Mouse (Mus musculus) CH12.LX (cell line): ENCODE data around the gene Xpo6. TPM values are rescaled to one million over a fixed set of nuclear protein-coding genes. Genes with fewer than 3 reads are reported as not detected.

Source experiments
- DNase-seq: peaks from one replicate; pipeline ENCODE4 v3.0.0-alpha.2; 2013; ENCODE audit errors: extremely low read depth
- H3K27ac ChIP-seq: 2 replicates; pipeline ENCODE4 v1.5.1; 2012; ENCODE audit warnings: low read depth, mild to moderate bottlenecking, control low read depth, moderate library complexity; ENCODE audit not compliant: insufficient read depth
- H3K27me3 ChIP-seq: replicated peaks from 2 replicates; pipeline ENCODE3; 2012; ENCODE audit warnings: inconsistent platforms
- H3K36me3 ChIP-seq, 2 experiments: replicated peaks in 1 of 2; 2 replicates each; pipeline versions ENCODE3 to v1.6.1; 2012; ENCODE audit warnings: inconsistent platforms in 1 of 2, low read length in 1 of 2, mild to moderate bottlenecking in 1 of 2, mixed read lengths in 1 of 2, moderate library complexity in 1 of 2; ENCODE audit not compliant: control insufficient read depth in 1 of 2, insufficient read depth in 1 of 2
- H3K4me1 ChIP-seq, 2 experiments: 2 replicates each; pipeline ENCODE4 v1.6.1; 2012; ENCODE audit warnings: inconsistent platforms in 1 of 2, moderate library complexity in 1 of 2; ENCODE audit not compliant: insufficient read depth in 2 of 2, control insufficient read depth in 1 of 2
- H3K4me2 ChIP-seq: 2 replicates; pipeline ENCODE4 v1.6.1; 2012; ENCODE audit warnings: low read depth, mild to moderate bottlenecking, control low read depth; ENCODE audit not compliant: poor library complexity, insufficient read depth, severe bottlenecking
- H3K4me3 ChIP-seq, 3 experiments: fragments of 150-350 bp in 1 of 3; sonication (generic) in 1 of 3; replicated peaks in 1 of 3; 2 replicates each; pipeline versions ENCODE3 to v1.5.1; 2011 to 2012; ENCODE audit warnings: low read depth in 2 of 3, low read length in 2 of 3, mild to moderate bottlenecking in 2 of 3, moderate library complexity in 2 of 3, control low read depth in 1 of 3, improper control_type of control experiment in 1 of 3, inconsistent platforms in 1 of 3, mixed read lengths in 1 of 3; ENCODE audit not compliant: poor library complexity in 1 of 3
- H3K79me2 ChIP-seq: replicated peaks from 2 replicates; pipeline ENCODE4 v1.6.1; 2012; ENCODE audit warnings: mild to moderate bottlenecking, moderate library complexity; ENCODE audit not compliant: control insufficient read depth, poor library complexity, insufficient read depth, severe bottlenecking; ENCODE audit errors: extremely low read depth
- H3K9ac ChIP-seq: 2 replicates; pipeline ENCODE4 v1.6.1; 2012; ENCODE audit warnings: low read depth, mild to moderate bottlenecking, control low read depth, moderate library complexity; ENCODE audit not compliant: insufficient read depth
- H3K9me3 ChIP-seq: replicated peaks from 2 replicates; pipeline ENCODE3; 2012; ENCODE audit warnings: low read length, inconsistent platforms, mixed read lengths
- BHLHE40 ChIP-seq: IDR thresholded peaks from 2 replicates; pipeline ENCODE4 v1.6.1; 2011; ENCODE audit warnings: mild to moderate bottlenecking, low read depth, low read length, improper control_type of control experiment
- CTCF ChIP-seq, 2 experiments: IDR thresholded peaks in 1 of 2; conservative IDR thresholded peaks in 1 of 2; 2 replicates each; pipeline ENCODE4 v1.5.1; 2011 to 2012; ENCODE audit warnings: low read depth in 2 of 2, low read length in 2 of 2, improper control_type of control experiment in 1 of 2, inconsistent platforms in 1 of 2, mild to moderate bottlenecking in 1 of 2, moderate library complexity in 1 of 2
- E2F4 ChIP-seq: IDR thresholded peaks from 2 replicates; pipeline ENCODE4 v1.6.1; 2011; ENCODE audit warnings: low read depth, low read length, improper control_type of control experiment; ENCODE audit not compliant: insufficient replicate concordance
- EP300 ChIP-seq: IDR thresholded peaks from 2 replicates; pipeline ENCODE4 v1.6.1; 2011; ENCODE audit warnings: low read length, improper control_type of control experiment
- ETS1 ChIP-seq: conservative IDR thresholded peaks from 2 replicates; pipeline ENCODE4 v1.6.1; 2012; ENCODE audit warnings: low read depth, mild to moderate bottlenecking, inconsistent platforms, low read length, improper control_type of control experiment, moderate library complexity
- HCFC1 ChIP-seq: IDR thresholded peaks from 2 replicates; pipeline ENCODE4 v1.6.1; 2012; ENCODE audit warnings: low read depth, mild to moderate bottlenecking, inconsistent platforms, low read length, improper control_type of control experiment
- IRF4 ChIP-seq: IDR thresholded peaks from 2 replicates; pipeline ENCODE4 v1.6.1; 2014; ENCODE audit warnings: low read depth, mild to moderate bottlenecking, inconsistent platforms, low read length, improper control_type of control experiment
- MXI1 ChIP-seq: IDR thresholded peaks from 2 replicates; pipeline ENCODE4 v1.6.1; 2011; ENCODE audit warnings: mild to moderate bottlenecking, low read depth, low read length, improper control_type of control experiment
- NRF1 ChIP-seq: IDR thresholded peaks from 2 replicates; pipeline ENCODE4 v1.6.1; 2014; ENCODE audit warnings: low read depth, mild to moderate bottlenecking, inconsistent platforms, low read length, improper control_type of control experiment, moderate library complexity
- POLR2A ChIP-seq: IDR thresholded peaks from 2 replicates; pipeline ENCODE4 v1.6.1; 2011; ENCODE audit warnings: low read depth, mild to moderate bottlenecking, improper control_type of control experiment, low read length
- SIN3A ChIP-seq: IDR thresholded peaks from 2 replicates; pipeline ENCODE4 v1.6.1; 2012; ENCODE audit warnings: low read length, improper control_type of control experiment, inconsistent platforms
- SMC3 ChIP-seq: IDR thresholded peaks from 2 replicates; pipeline ENCODE4 v1.6.1; 2011; ENCODE audit warnings: low read depth, low read length, improper control_type of control experiment
- TCF12 ChIP-seq: IDR thresholded peaks from 2 replicates; pipeline ENCODE4 v1.6.1; 2014; ENCODE audit warnings: low read depth, mild to moderate bottlenecking, inconsistent platforms, low read length, improper control_type of control experiment
- UBTF ChIP-seq: IDR thresholded peaks from 2 replicates; pipeline ENCODE4 v1.6.1; 2012; ENCODE audit warnings: low read depth, mild to moderate bottlenecking, inconsistent platforms, low read length, improper control_type of control experiment, moderate library complexity
- dilution Hi-C: fragments of 300-500 bp; cut with MboI; formaldehyde crosslinking; loops from 2 replicates; pipeline ENCODE4 v1.14.3; 2020; ENCODE audit warnings: low sequenced_read_pairs; ENCODE audit not compliant: extremely low pct_unique_long_range_greater_than_20kb, extremely low pct_ligation_motif_present
- in situ Hi-C: fragments of 300-500 bp; cut with MboI; formaldehyde crosslinking; loops from 3 replicates; pipeline ENCODE4 v1.14.3; 2019; ENCODE audit warnings: low sequenced_read_pairs, low pct_ligation_motif_present, low pct_unique_long_range_greater_than_20kb, mixed read lengths
- polyA plus RNA-seq: library from polyadenylated mRNA; unstranded; fragments of >175 nt; gene quantifications from 2 replicates; pipeline ENCODE4 v1.2.1, GENCODE M21; 2012; ENCODE audit warnings: low read depth; ENCODE audit not compliant: insufficient read length
- total RNA-seq, 2 experiments: library from RNA; depleted of rRNA; stranded (reverse); fragments of 300-350 nt in 1 of 2; fragments of >200 nt in 1 of 2; gene quantifications; 2 replicates each; pipeline ENCODE4 v1.2.3; 2012 to 2014

Xpo6 gene
- total and polyA plus RNA-seq, 3 experiments = 49.9 to 149 (median 79.1) TPM

GRCm38 (mm10) chr7:126126502-126126901 is 73.8 kb downstream of the Xpo6 start:
- no peaks in the 10 kb centered on the region for H3K9me3 ChIP-seq
- no peak overlapping the region for H3K4me2 ChIP-seq
- no peaks in the 10 kb centered on the region for H3K27me3 ChIP-seq
- H3K9ac ChIP-seq = no peak overlapping the region
- in situ Hi-C loops = no loop called here
- no peaks in the 10 kb centered on the region for H3K79me2 ChIP-seq
- DNase-seq = no peak
- TF ChIP-seq CTCF (conservative IDR thresholded peaks at IDR 0.05 in 1 of 2, IDR thresholded peaks at IDR 0.05 in 1 of 2; ENCODE audit: low read depth in 2 of 2, low read length in 2 of 2) (no peak), ETS1 (no peak)
- TF ChIP-seq, all 38 proteins: peak for 0
- Histone ChIP-seq H3K4me1 (peaks cover 0 to 39% of the 10 kb centered on the region in 2 experiments; a peak in 2 of 4 replicates), H3K4me3 (no peak overlapping the region), H3K36me3 (peaks cover 51 to 94% of the 10 kb centered on the region in 2 experiments), H3K27ac (no peak overlapping the region)
- dilution Hi-C loops = no loop called here

- Histone ChIP-seq H3K36me3 (peaks cover 55 to 83% of the 10 kb centered on the region in 2 experiments), H3K27ac (no peak overlapping the region), H3K79me2 (no peaks in the 10 kb centered on the region), H3K9me3 (no peaks in the 10 kb centered on the region), H3K4me1 (peaks cover 12 to 45% of the 10 kb centered on the region in 2 experiments), H3K27me3 (no peaks in the 10 kb centered on the region), H3K9ac (no peak overlapping the region), H3K4me3 (no peak overlapping the region), H3K4me2 (no peak overlapping the region)
- DNase-seq = no peak
- in situ Hi-C loops (no loop called here), dilution Hi-C loops (no loop called here)
- no peak for TF ChIP-seq EP300
- TF ChIP-seq POLR2A = no peak
- TF ChIP-seq NRF1 = no peak
- TF ChIP-seq HCFC1 = no peak
- TF ChIP-seq ETS1 = no peak
- TF ChIP-seq UBTF = no peak
Measured at GRCm38 (mm10) chr7:126121533-126121932, 78.8 kb downstream of the Xpo6 start.

DNA sequence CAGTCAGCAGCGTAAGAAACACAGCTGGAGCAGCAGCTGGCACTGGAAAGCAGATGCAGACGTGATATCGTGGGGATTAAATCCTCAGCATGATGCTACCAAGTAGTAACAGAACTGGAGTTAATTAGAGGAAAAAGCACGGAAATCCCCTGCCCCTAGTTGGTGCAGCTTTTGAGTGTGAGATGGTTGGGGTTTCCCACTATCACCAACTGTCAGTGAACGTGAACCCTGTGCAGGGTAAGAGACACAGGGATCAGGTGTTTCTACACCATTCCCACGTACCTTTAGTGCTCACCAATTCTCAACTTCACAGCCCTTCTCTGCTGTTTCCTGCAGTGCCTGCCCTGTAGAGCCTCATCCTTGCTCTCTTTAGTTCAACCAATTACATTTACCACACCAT is 80.5 kb downstream of the Xpo6 start:
- Histone ChIP-seq H3K27me3 (no peaks in the 10 kb centered on the region), H3K4me2 (no peak overlapping the region), H3K79me2 (no peaks in the 10 kb centered on the region), H3K4me3 (no peak overlapping the region), H3K9ac (no peak overlapping the region), H3K36me3 (peaks cover 61 to 82% of the 10 kb centered on the region in 2 experiments), H3K9me3 (no peaks in the 10 kb centered on the region), H3K4me1 (peaks cover 12 to 47% of the 10 kb centered on the region in 2 experiments), H3K27ac (peak overlapping the region; percentile 51)
- TF ChIP-seq MXI1 (0 out of 2 replicates have a peak, but pooled peaks have one; percentile 23), SMC3 (no peak), SIN3A (peak; percentile 38; the same call in 1 of the 2 replicates), IRF4 (peak; percentile 15; the same call in 1 of the 2 replicates), TCF12 (peak; percentile 22; the same call in 1 of the 2 replicates), E2F4 (no peak), BHLHE40 (peak; percentile 46), ETS1 (peak; percentile 26; the same call in 1 of the 2 replicates), EP300 (peak; percentile 32; the same call in 1 of the 2 replicates), POLR2A (no peak)
- peak; percentile 40 for DNase-seq
- in situ Hi-C loops = no loop called here
- dilution Hi-C loops = no loop called here
